Mouse (Mus musculus): Measurements from ENCODE around the gene 1810010D01Rik. TPM values are rescaled to one million over a fixed set of nuclear protein-coding genes. Genes with fewer than 3 reads are reported as not detected.

1810010D01Rik gene
- total RNA-seq, 1 experiment: 1.0 TPM

DNA sequence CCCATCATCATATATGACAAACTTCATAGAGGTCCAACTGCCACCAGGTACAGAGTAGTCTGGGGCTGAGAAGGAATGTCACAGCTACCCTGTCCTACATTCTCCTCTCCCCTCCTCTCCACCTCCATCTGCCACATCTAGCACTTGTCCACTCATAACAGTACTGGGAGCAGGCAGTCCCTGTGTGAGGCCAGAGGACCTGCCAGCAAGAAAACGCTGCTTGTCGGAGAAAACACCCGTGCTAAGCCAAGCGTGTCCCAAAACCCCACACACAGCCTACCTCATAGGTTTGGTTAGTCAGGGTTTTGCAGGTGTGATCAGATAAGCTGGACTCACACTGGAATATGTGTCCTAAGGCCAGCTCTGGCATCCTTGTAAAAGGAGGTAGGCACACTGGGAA is 33.0 kb upstream of the 1810010D01Rik start:
- in situ Hi-C loops (cut with MboI; ENCODE audit: low sequenced_read_pairs in 2 of 2, unreplicated experiment in 2 of 2): loop anchor here (5.0 to 10.0 kb wide), 3 partner anchors 304 to 446 kb away; partner anchors contain the start of gene Ccnd1 (in 2 of the 2)
- Histone ChIP-seq H3K9ac (ENCODE audit: insufficient read depth, low read depth, low read length, poor library complexity, severe bottlenecking) (no peak overlapping the region), H3K36me3 (ENCODE audit: control insufficient read depth, insufficient read depth, low read length, poor library complexity, severe bottlenecking) (no peaks in the 10 kb centered on the region), H3K27ac (ENCODE audit: insufficient read depth, low read depth, low read length, poor library complexity, severe bottlenecking) (no peak overlapping the region), H3K4me1 (ENCODE audit: control insufficient read depth in 2 of 2, insufficient read depth in 2 of 2, low read length in 2 of 2, poor library complexity in 1 of 2) (no peaks in the 10 kb centered on the region), H3K9me3 (ENCODE audit: control insufficient read depth, insufficient read depth, low read depth, low read length) (no peaks in the 10 kb centered on the region), H3K4me3 (ENCODE audit: insufficient read depth in 1 of 2, low read depth in 1 of 2, low read length in 2 of 2, poor library complexity in 1 of 2, severe bottlenecking in 1 of 2) (no peak overlapping the region)
- DNase-seq (ENCODE audit: low read depth, low spot score): no peak
- no peak for TF ChIP-seq ZNF384 (IDR thresholded peaks at IDR 0.05; ENCODE audit: low read depth, low read length)
- no peak for TF ChIP-seq HCFC1 (IDR thresholded peaks at IDR 0.05; ENCODE audit: borderline replicate concordance, insufficient read depth, low read length)
- TF ChIP-seq ZC3H11A (IDR thresholded peaks at IDR 0.05; ENCODE audit: borderline replicate concordance, low read depth, low read length): no peak
- no peak for TF ChIP-seq CHD2 (IDR thresholded peaks at IDR 0.05; ENCODE audit: low read depth, low read length)
- TF ChIP-seq MAFK (IDR thresholded peaks at IDR 0.05; ENCODE audit: insufficient read depth, low read depth, low read length): no peak

DNA sequence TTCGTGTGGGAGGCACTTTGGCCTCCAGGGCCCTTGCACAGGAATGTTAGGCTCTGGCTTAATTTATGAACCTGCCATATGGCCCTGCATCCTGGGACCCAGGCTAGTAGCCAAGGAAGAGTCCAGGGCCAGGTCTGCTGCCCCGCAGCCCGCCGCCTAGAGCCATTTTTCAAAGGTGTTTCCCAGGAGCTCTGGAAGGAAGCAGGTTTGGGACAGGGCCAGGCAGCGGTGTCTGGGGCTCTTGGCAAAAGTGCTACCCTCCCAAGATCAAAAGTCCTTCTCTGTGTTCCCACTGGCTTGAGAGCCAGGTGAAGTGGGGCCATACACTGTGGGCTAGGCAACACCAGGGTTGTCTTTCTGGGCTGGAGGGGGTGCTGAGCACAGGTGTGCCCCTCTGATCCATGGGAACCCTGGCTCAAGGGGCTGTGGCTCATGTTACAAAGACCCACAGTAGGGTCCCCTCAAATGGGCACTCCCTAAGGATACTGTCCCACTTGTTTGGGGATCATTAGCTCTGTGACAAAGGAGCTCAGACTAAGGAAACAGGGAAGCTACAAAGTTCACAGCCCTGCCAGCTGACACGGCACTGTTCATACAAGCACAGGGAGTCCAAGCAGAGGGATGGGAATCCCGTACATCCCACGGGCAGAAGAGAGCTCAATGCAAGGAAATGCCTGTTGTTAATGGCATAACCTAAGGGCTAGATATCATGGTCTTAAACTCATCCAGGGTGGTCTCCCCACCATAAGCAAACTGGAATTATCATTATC is 32.0 kb upstream of the 1810010D01Rik start:
- Histone ChIP-seq H3K4me1 (ENCODE audit: control insufficient read depth in 2 of 2, insufficient read depth in 2 of 2, low read length in 2 of 2, poor library complexity in 1 of 2) (no peaks in the 10 kb centered on the region), H3K4me3 (ENCODE audit: insufficient read depth in 1 of 2, low read depth in 1 of 2, low read length in 2 of 2, poor library complexity in 1 of 2, severe bottlenecking in 1 of 2) (no peak overlapping the region), H3K9me3 (ENCODE audit: control insufficient read depth, insufficient read depth, low read depth, low read length) (no peaks in the 10 kb centered on the region), H3K36me3 (ENCODE audit: control insufficient read depth, insufficient read depth, low read length, poor library complexity, severe bottlenecking) (no peaks in the 10 kb centered on the region), H3K27ac (ENCODE audit: insufficient read depth, low read depth, low read length, poor library complexity, severe bottlenecking) (no peak overlapping the region), H3K9ac (ENCODE audit: insufficient read depth, low read depth, low read length, poor library complexity, severe bottlenecking) (no peak overlapping the region)
- in situ Hi-C loops (cut with MboI; ENCODE audit: low sequenced_read_pairs in 2 of 2, unreplicated experiment in 2 of 2): loop anchor here (5.0 to 10.0 kb wide), 3 partner anchors 303 to 445 kb away; partner anchors contain the start of gene Ccnd1 (in 2 of the 2)
- no peak for TF ChIP-seq MAFK (IDR thresholded peaks at IDR 0.05; ENCODE audit: insufficient read depth, low read depth, low read length)
- no peak for TF ChIP-seq ZC3H11A (IDR thresholded peaks at IDR 0.05; ENCODE audit: borderline replicate concordance, low read depth, low read length)
- TF ChIP-seq CHD2 (IDR thresholded peaks at IDR 0.05; ENCODE audit: low read depth, low read length): no peak
- TF ChIP-seq ZNF384 (IDR thresholded peaks at IDR 0.05; ENCODE audit: low read depth, low read length): no peak
- no peak for DNase-seq (ENCODE audit: low read depth, low spot score)

DNA sequence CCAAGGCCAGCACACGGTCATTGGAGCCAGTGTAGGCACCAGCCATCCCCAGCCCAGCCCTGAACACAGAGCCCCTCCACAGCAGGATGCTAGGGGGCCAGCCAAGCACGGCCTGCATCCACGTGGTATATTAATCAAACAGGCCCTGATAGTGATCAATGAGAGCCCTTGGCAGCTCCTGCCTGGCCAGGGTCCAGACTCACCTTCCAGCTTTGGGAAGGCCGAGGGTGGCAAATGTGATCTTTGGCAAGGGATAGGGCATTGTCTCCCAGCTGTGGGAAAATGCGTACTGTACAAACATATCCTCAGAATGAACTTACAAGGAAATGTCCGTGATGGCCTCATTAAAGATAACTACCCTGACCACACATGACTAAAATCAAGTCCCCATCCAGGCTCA is 31.2 kb upstream of the 1810010D01Rik start:
- no peak for TF ChIP-seq ZNF384 (IDR thresholded peaks at IDR 0.05; ENCODE audit: low read depth, low read length)
- TF ChIP-seq MAFK (IDR thresholded peaks at IDR 0.05; ENCODE audit: insufficient read depth, low read depth, low read length): no peak
- TF ChIP-seq HCFC1 (IDR thresholded peaks at IDR 0.05; ENCODE audit: borderline replicate concordance, insufficient read depth, low read length): no peak
- TF ChIP-seq CHD2 (IDR thresholded peaks at IDR 0.05; ENCODE audit: low read depth, low read length): no peak
- TF ChIP-seq ZC3H11A (IDR thresholded peaks at IDR 0.05; ENCODE audit: borderline replicate concordance, low read depth, low read length): no peak
- in situ Hi-C loops (cut with MboI; ENCODE audit: low sequenced_read_pairs in 2 of 2, unreplicated experiment in 2 of 2): no loop called here
- H3K4me1 ChIP-seq (ENCODE audit: control insufficient read depth in 2 of 2, insufficient read depth in 2 of 2, low read length in 2 of 2, poor library complexity in 1 of 2): no peaks in the 10 kb centered on the region
- H3K9ac ChIP-seq (ENCODE audit: insufficient read depth, low read depth, low read length, poor library complexity, severe bottlenecking): no peak overlapping the region
- H3K27ac ChIP-seq (ENCODE audit: insufficient read depth, low read depth, low read length, poor library complexity, severe bottlenecking): no peak overlapping the region
- no peak for DNase-seq (ENCODE audit: low read depth, low spot score)
- H3K9me3 ChIP-seq (ENCODE audit: control insufficient read depth, insufficient read depth, low read depth, low read length): no peaks in the 10 kb centered on the region
- H3K4me3 ChIP-seq (ENCODE audit: insufficient read depth in 1 of 2, low read depth in 1 of 2, low read length in 2 of 2, poor library complexity in 1 of 2, severe bottlenecking in 1 of 2): no peak overlapping the region
- no peaks in the 10 kb centered on the region for H3K36me3 ChIP-seq (ENCODE audit: control insufficient read depth, insufficient read depth, low read length, poor library complexity, severe bottlenecking)

DNA sequence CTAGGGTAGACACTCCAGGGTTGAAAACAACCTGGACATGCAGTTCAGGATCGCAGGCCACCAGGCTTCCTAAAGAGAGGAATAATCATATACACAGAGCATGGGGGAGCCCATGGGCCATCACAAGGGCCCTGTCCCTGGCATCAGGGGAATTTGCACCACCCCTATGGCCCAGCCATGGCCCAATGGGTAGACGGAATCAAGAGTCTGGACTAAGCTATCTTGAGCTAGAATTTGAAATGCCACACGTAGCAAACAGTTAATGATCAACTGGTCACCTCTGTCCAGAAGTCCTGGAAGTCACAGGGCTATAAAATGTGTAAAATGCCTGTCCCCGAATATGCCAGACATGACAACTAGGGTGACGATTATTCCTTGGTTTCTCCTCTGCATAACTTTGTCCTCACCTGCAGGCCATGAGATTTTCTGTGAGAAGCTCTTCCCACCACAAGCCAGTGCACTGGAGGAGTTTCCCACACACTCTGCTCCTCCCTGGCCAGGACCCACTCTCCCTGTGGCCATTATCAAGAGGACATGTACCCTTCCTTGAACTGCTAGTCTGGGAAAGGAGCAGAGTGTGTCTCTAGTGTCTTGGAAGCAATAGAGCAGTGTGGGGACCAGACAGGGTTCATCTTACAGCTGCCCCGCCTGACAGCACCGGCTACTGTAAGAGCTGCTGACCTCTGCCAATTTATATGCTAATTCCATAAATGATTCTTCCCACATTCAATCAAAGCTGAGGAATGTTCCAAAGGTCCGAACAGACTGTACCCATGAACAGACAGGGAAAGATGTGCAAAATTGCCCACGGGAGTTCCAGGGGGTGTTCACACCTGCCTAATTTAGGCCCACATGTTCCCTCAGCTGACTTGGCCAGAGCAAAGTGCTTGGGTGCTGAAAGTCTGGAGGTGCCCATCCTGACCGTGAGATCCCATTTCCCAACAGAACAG is 27.2 kb upstream of the 1810010D01Rik start:
- TF ChIP-seq MAFK (IDR thresholded peaks at IDR 0.05; ENCODE audit: insufficient read depth, low read depth, low read length) (no peak), ZNF384 (IDR thresholded peaks at IDR 0.05; ENCODE audit: low read depth, low read length) (no peak)
- no peaks in the 10 kb centered on the region for H3K9me3 ChIP-seq (ENCODE audit: control insufficient read depth, insufficient read depth, low read depth, low read length)
- no peak overlapping the region for H3K9ac ChIP-seq (ENCODE audit: insufficient read depth, low read depth, low read length, poor library complexity, severe bottlenecking)

More for the DNA sequence above, 27.2 kb upstream of the 1810010D01Rik start:
- no peak for DNase-seq (ENCODE audit: low read depth, low spot score)
- no peak overlapping the region for H3K4me3 ChIP-seq (ENCODE audit: insufficient read depth in 1 of 2, low read depth in 1 of 2, low read length in 2 of 2, poor library complexity in 1 of 2, severe bottlenecking in 1 of 2)
- no peaks in the 10 kb centered on the region for H3K36me3 ChIP-seq (ENCODE audit: control insufficient read depth, insufficient read depth, low read length, poor library complexity, severe bottlenecking)
- in situ Hi-C loops (cut with MboI; ENCODE audit: low sequenced_read_pairs in 2 of 2, unreplicated experiment in 2 of 2): no loop called here
- H3K4me1 ChIP-seq (ENCODE audit: control insufficient read depth in 2 of 2, insufficient read depth in 2 of 2, low read length in 2 of 2, poor library complexity in 1 of 2): no peaks in the 10 kb centered on the region
- H3K27ac ChIP-seq (ENCODE audit: insufficient read depth, low read depth, low read length, poor library complexity, severe bottlenecking): no peak overlapping the region

Measured in ES-E14 (cell line).